Mouse (Mus musculus) liver, postnatal 0 days (tissue): ENCODE data around the gene Dnaja2. TPM values are rescaled to one million over a fixed set of nuclear protein-coding genes. Genes with fewer than 3 reads are reported as not detected.

Source experiments
- ATAC-seq: fragments of 200-750 bp; cut with Nextera tagmentation; 2 replicates; pipeline ENCODE4 v1.8.0; 2017; ENCODE audit warnings: mild to moderate bottlenecking, moderate library complexity
- DNase-seq: peaks from one replicate; pipeline ENCODE4 v3.0.0-alpha.2; 2016
- H3K27ac ChIP-seq: fragments of 300-500 bp; sonication (generic); 2 replicates; pipeline ENCODE4 v1.5.1; 2014; ENCODE audit warnings: antibody characterized with exemption, moderate library complexity, mild to moderate bottlenecking, low read depth
- H3K27me3 ChIP-seq: fragments of 300-500 bp; sonication (generic); 2 replicates; pipeline ENCODE4 v1.6.1; 2014; ENCODE audit warnings: low read length, control low read depth, mixed read lengths; ENCODE audit not compliant: insufficient read depth
- H3K36me3 ChIP-seq: fragments of 300-500 bp; sonication (generic); replicated peaks from 2 replicates; pipeline ENCODE4 v1.6.1; 2014; ENCODE audit warnings: mild to moderate bottlenecking, control low read depth, low read length, moderate library complexity, mixed read lengths; ENCODE audit not compliant: insufficient read depth
- H3K4me1 ChIP-seq: fragments of 300-500 bp; sonication (generic); 2 replicates; pipeline ENCODE4 v1.6.1; 2014; ENCODE audit warnings: antibody characterized with exemption, mild to moderate bottlenecking, control low read depth; ENCODE audit not compliant: insufficient read depth
- H3K4me2 ChIP-seq: fragments of 300-500 bp; sonication (generic); 2 replicates; pipeline ENCODE4 v1.6.1; 2014; ENCODE audit warnings: low read depth, mild to moderate bottlenecking, low read length, moderate library complexity, mixed read lengths
- H3K4me3 ChIP-seq: fragments of 300-500 bp; sonication (generic); 2 replicates; pipeline ENCODE4 v1.5.1; 2014; ENCODE audit warnings: low read depth, low read length
- H3K9ac ChIP-seq: fragments of 300-500 bp; sonication (generic); replicated peaks from 2 replicates; pipeline ENCODE4 v1.6.1; 2014; ENCODE audit warnings: mild to moderate bottlenecking, moderate library complexity
- H3K9me3 ChIP-seq: fragments of 300-500 bp; sonication (generic); 2 replicates; pipeline ENCODE4 v1.6.1; 2016; ENCODE audit warnings: mild to moderate bottlenecking, control low read depth, low read length, mixed read lengths
- CTCF ChIP-seq: sonication (generic); IDR thresholded peaks from 2 replicates; pipeline ENCODE4 v1.5.1; 2016; ENCODE audit warnings: antibody characterized with exemption, low read depth
- EP300 ChIP-seq: IDR thresholded peaks from 2 replicates; pipeline ENCODE4 v1.6.1; 2016; ENCODE audit warnings: antibody characterized with exemption, low read depth, mild to moderate bottlenecking
- WGBS: fragments of 180-500 bp; shearing (Covaris S2); extraction: QIAGEN DNeasy Blood & Tissue Kit; methylation state at CpG from one replicate; pipeline ENCODE4 v1.1.7; 2014; ENCODE audit not compliant: insufficient replicate concordance; 5-methylcytosine and 5-hydroxymethylcytosine counted together
- polyA plus RNA-seq: library from polyadenylated mRNA; unstranded; fragments of >200 nt; fragmentation: Nextera tagmentation; extraction: Ambion mirVana; gene quantifications from 2 replicates; pipeline ENCODE4 v1.2.1, GENCODE M21; 2015

Dnaja2 gene
- polyA plus RNA-seq, 1 experiment from 2014 or later = 89.2 TPM

GRCm38 (mm10) chr8:85526105-85526504 is 29.0 kb downstream of the Dnaja2 start:
- DNase-seq (peak; percentile 67), ATAC-seq (0 out of 2 replicates have a peak, but pooled peaks have one; percentile 24)
- Histone ChIP-seq H3K27me3 (no peaks in the 10 kb centered on the region), H3K4me3 (no peak overlapping the region), H3K4me1 (peaks cover 3% of the 10 kb centered on the region; the same call in 1 of the 2 replicates), H3K9ac (no peak overlapping the region), H3K9me3 (no peaks in the 10 kb centered on the region), H3K27ac (no peak overlapping the region; the same call in 1 of the 2 replicates), H3K4me2 (no peak overlapping the region), H3K36me3 (peaks cover 16% of the 10 kb centered on the region)
- 26% methylated on average over 6 of the region's 6 CpGs for WGBS
- no peak for TF ChIP-seq EP300
- TF ChIP-seq CTCF = peak; percentile 93

GRCm38 (mm10) chr8:85524086-85524485 is 31.1 kb downstream of the Dnaja2 start:
- H3K9me3 ChIP-seq = no peaks in the 10 kb centered on the region
- ATAC-seq (no peak), DNase-seq (no peak)
- no peak overlapping the region for H3K27ac ChIP-seq
- H3K4me1 ChIP-seq = no peaks in the 10 kb centered on the region; the same call in 1 of the 2 replicates
- 90% methylated on average over 7 of the region's 7 CpGs for WGBS
- TF ChIP-seq EP300 (no peak), CTCF (no peak)
- H3K4me3 ChIP-seq = no peak overlapping the region
- H3K4me2 ChIP-seq = no peak overlapping the region
- H3K36me3 ChIP-seq = peaks cover 24% of the 10 kb centered on the region
- no peaks in the 10 kb centered on the region for H3K27me3 ChIP-seq
- no peak overlapping the region for H3K9ac ChIP-seq

- no peak overlapping the region for H3K9ac ChIP-seq
- H3K4me3 ChIP-seq = no peak overlapping the region
- H3K27ac ChIP-seq = no peak overlapping the region
- 80% methylated on average over 8 of the region's 8 CpGs for WGBS
- H3K9me3 ChIP-seq = no peaks in the 10 kb centered on the region
- no peak for DNase-seq
- H3K27me3 ChIP-seq = no peaks in the 10 kb centered on the region
- TF ChIP-seq CTCF (no peak), EP300 (no peak)
- H3K4me2 ChIP-seq = no peak overlapping the region
- ATAC-seq = no peak
- peaks cover 33% of the 10 kb centered on the region for H3K36me3 ChIP-seq
- no peaks in the 10 kb centered on the region for H3K4me1 ChIP-seq
Observed at GRCm38 (mm10) chr8:85521332-85521731, 33.8 kb downstream of the Dnaja2 start.

GRCm38 (mm10) chr8:85520586-85520985 is 34.6 kb downstream of the Dnaja2 start:
- Histone ChIP-seq H3K9ac (no peak overlapping the region), H3K9me3 (no peaks in the 10 kb centered on the region), H3K4me3 (no peak overlapping the region), H3K4me1 (no peaks in the 10 kb centered on the region), H3K27me3 (no peaks in the 10 kb centered on the region), H3K4me2 (no peak overlapping the region), H3K27ac (no peak overlapping the region), H3K36me3 (peaks cover 33% of the 10 kb centered on the region)
- DNase-seq (no peak), ATAC-seq (no peak)
- WGBS = 87% methylated on average over 4 of the region's 4 CpGs
- TF ChIP-seq EP300 (no peak), CTCF (no peak)

GRCm38 (mm10) chr8:85517956-85518355 is 37.2 kb downstream of the Dnaja2 start:
- Histone ChIP-seq H3K27ac (no peak overlapping the region), H3K9ac (no peak overlapping the region), H3K9me3 (no peaks in the 10 kb centered on the region), H3K4me1 (no peaks in the 10 kb centered on the region), H3K4me2 (no peak overlapping the region), H3K4me3 (no peak overlapping the region), H3K27me3 (no peaks in the 10 kb centered on the region), H3K36me3 (peaks cover 22% of the 10 kb centered on the region)
- DNase-seq = no peak
- no peak for ATAC-seq
- TF ChIP-seq EP300 (no peak), CTCF (no peak)
- WGBS = 87% methylated on average over 10 of the region's 10 CpGs

GRCm38 (mm10) chr8:85517336-85517735 is 37.8 kb downstream of the Dnaja2 start:
- Histone ChIP-seq H3K4me3 (no peak overlapping the region), H3K27ac (no peak overlapping the region), H3K36me3 (peaks cover 20% of the 10 kb centered on the region), H3K9me3 (no peaks in the 10 kb centered on the region), H3K4me1 (no peaks in the 10 kb centered on the region), H3K9ac (no peak overlapping the region), H3K4me2 (no peak overlapping the region), H3K27me3 (no peaks in the 10 kb centered on the region)
- no peak for TF ChIP-seq EP300
- no peak for TF ChIP-seq CTCF
- DNase-seq (no peak), ATAC-seq (no peak)
- 74% methylated on average over 4 of the region's 4 CpGs for WGBS

GRCm38 (mm10) chr8:85515391-85515790 is 39.8 kb downstream of the Dnaja2 start:
- DNase-seq = no peak
- no peak overlapping the region for H3K9ac ChIP-seq
- H3K27me3 ChIP-seq = no peaks in the 10 kb centered on the region
- TF ChIP-seq EP300 (no peak), CTCF (no peak)
- H3K9me3 ChIP-seq = no peaks in the 10 kb centered on the region
- H3K27ac ChIP-seq = no peak overlapping the region
- WGBS = 59% methylated on average over 7 of the region's 7 CpGs
- peaks cover 20% of the 10 kb centered on the region; the same call in 1 of the 2 replicates for H3K36me3 ChIP-seq
- peak; percentile 73 for ATAC-seq
- no peak overlapping the region for H3K4me2 ChIP-seq
- H3K4me1 ChIP-seq = no peaks in the 10 kb centered on the region
- no peak overlapping the region for H3K4me3 ChIP-seq
